Mouse (Mus musculus): Measurements from ENCODE around the gene Ppm1n. TPM values are rescaled to one million over a fixed set of nuclear protein-coding genes. Genes with fewer than 3 reads are reported as not detected.

Gene Ppm1n
- total RNA-seq, 2 experiments from 2014 or later = not detected

Other genes starting within 250 kb of the Ppm1n start
- not detected for gene Rsph6a, start 225.4 kb downstream of the Ppm1n start, total RNA-seq (2021)
- 10 to 100 TPM; 22.4 to 22.7 TPM for gene Dmwd, start 203.8 kb downstream of the Ppm1n start, total RNA-seq (2021)
- gene Dmpk, start 196.2 kb downstream of the Ppm1n start, total RNA-seq (2021) = 100 to 1,000 TPM; 315 to 350 TPM
- 1 to 10 TPM; 2.0 to 2.7 TPM for gene Six5, start 185.5 kb downstream of the Ppm1n start, total RNA-seq (2021)
- not detected for gene Gm4969, start 161.7 kb downstream of the Ppm1n start, total RNA-seq (2021)
- gene Fbxo46, start 160.2 kb downstream of the Ppm1n start, total RNA-seq (2021) = 1 to 10 TPM; 2.9 TPM
- 1 to 10 TPM; 2.3 to 2.5 TPM for gene Qpctl, start 130.8 kb downstream of the Ppm1n start, total RNA-seq (2021)
- gene Snrpd2, start 130.3 kb downstream of the Ppm1n start, total RNA-seq (2021) = 10 to 100 TPM; 48.2 to 50.0 TPM
- gene Gipr, start 113.9 kb downstream of the Ppm1n start, total RNA-seq (2021) = not detected
- gene Eml2, start 103.6 kb downstream of the Ppm1n start, total RNA-seq (2021) = 1 to 10 TPM; 8.4 to 9.4 TPM
- gene Gpr4, start 67.5 kb downstream of the Ppm1n start, total RNA-seq (2021) = 1 to 10 TPM; 1.7 to 2.4 TPM
- gene Opa3, start 51.7 kb downstream of the Ppm1n start, total RNA-seq (2021) = 10 to 100 TPM; 39.4 to 41.3 TPM
- gene Vasp, start 8.2 kb downstream of the Ppm1n start, total RNA-seq (2021) = 10 to 100 TPM; 16.3 to 18.0 TPM
- 100 to 1,000 TPM; 943 to 950 TPM for gene Rtn2, start 2.6 kb upstream of the Ppm1n start, total RNA-seq (2021)
- under 1 TPM; 0.43 to 0.64 TPM for gene Fosb, start 30.0 kb upstream of the Ppm1n start, total RNA-seq (2021)
- 10 to 100 TPM; 21.5 to 25.4 TPM for gene Ercc1, start 64.7 kb upstream of the Ppm1n start, total RNA-seq (2021)
- 10 to 100 TPM in 1 of 2 experiments, 1 to 10 TPM in 1; 8.5 to 10.1 TPM for gene Cd3eap, start 79.4 kb upstream of the Ppm1n start, total RNA-seq (2021)
- 1 to 10 TPM; 2.6 TPM for gene Ppp1r13l, start 79.7 kb upstream of the Ppm1n start, total RNA-seq (2021)
- gene Ercc2, start 101.9 kb upstream of the Ppm1n start, total RNA-seq (2021) = 1 to 10 TPM; 7.8 to 8.8 TPM
- gene Klc3, start 124.0 kb upstream of the Ppm1n start, total RNA-seq (2021) = under 1 TPM in 1 of 2 experiments, not detected in 1; 0.43 TPM
- over 10,000 TPM; 37,777 to 44,473 TPM for gene Ckm, start 124.7 kb upstream of the Ppm1n start, total RNA-seq (2021)
- 10 to 100 TPM; 13.2 to 13.8 TPM for gene Mark4, start 178.8 kb upstream of the Ppm1n start, total RNA-seq (2021)
- under 1 TPM; 0.56 to 0.67 TPM for gene Exoc3l2, start 183.3 kb upstream of the Ppm1n start, total RNA-seq (2021)
- 1 to 10 TPM; 1.7 to 1.9 TPM for gene Bloc1s3, start 228.3 kb upstream of the Ppm1n start, total RNA-seq (2021)
- 10 to 100 TPM in 1 of 2 experiments, 1 to 10 TPM in 1; 8.8 to 10.6 TPM for gene Trappc6a, start 228.3 kb upstream of the Ppm1n start, total RNA-seq (2021)
- gene Nkpd1, start 237.8 kb upstream of the Ppm1n start, total RNA-seq (2021) = not detected

Data from gastrocnemius, postnatal 25 days (tissue).